Mouse (Mus musculus): ENCODE measurements around the gene Mettl1. TPM values are rescaled to one million over a fixed set of nuclear protein-coding genes. Genes with fewer than 3 reads are reported as not detected.

The Mettl1 gene
- polyA plus RNA-seq, 1 experiment = 14.0 TPM

DNA sequence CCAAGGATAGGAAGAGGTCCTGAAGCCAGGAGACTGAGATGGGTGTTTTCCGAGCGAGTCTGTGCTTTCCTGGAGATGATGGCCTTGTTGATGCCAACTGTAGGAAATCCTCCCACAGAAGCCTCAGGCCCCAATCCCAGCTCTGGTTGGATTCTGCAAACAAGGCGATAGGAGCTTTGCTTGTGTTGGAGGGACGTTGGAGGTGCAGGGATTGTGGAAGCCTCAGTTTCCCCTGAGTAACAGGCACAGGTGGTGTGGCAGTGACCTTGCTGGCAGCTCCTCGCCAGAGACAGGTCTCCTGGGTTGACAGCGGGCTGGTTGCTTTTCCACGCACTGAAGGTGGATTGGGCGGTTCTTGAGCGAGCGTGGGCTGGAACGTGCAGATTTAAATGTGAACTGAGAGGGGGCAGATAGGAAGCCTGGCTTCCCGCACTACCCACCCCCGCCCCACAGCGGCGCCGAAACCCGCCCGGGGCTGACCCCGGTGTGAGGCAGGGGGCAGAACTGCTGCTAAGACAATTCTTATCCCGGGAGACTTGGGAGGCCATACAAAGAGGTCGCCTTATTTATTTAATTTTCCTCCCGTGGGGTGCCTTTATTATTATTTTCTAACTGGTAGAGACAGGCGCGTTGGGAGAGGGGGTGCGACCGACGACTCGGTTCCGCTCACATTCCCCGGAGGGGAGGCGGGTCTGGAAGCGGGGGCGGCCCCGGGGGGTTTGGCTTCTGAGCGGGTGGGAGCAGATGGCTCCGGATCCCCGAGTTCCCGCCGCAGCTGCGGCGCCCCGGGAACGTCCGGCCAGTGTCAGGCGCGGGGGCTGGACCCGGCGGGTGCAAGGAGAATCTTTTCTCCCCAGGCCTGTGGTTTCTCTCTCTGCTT lies 39.9 kb downstream of the Mettl1 start:
- TF ChIP-seq POLR2A (IDR thresholded peaks at IDR 0.05; ENCODE audit: extremely low read depth, insufficient read depth, low read length) = peak; percentile 73
- TF ChIP-seq CTCF (IDR thresholded peaks at IDR 0.05; ENCODE audit: extremely low read depth, insufficient read depth, low read length) = no peak
- peak overlapping the region; percentile 48 for H3K4me3 ChIP-seq (ENCODE audit: insufficient read depth, low read length)
- H3K4me1 ChIP-seq (ENCODE audit: control insufficient read depth, insufficient read depth, low read length) = peaks cover 14% of the 10 kb centered on the region
- H3K27ac ChIP-seq (ENCODE audit: insufficient read depth, low read length) = peak overlapping the region; percentile 96

DNA sequence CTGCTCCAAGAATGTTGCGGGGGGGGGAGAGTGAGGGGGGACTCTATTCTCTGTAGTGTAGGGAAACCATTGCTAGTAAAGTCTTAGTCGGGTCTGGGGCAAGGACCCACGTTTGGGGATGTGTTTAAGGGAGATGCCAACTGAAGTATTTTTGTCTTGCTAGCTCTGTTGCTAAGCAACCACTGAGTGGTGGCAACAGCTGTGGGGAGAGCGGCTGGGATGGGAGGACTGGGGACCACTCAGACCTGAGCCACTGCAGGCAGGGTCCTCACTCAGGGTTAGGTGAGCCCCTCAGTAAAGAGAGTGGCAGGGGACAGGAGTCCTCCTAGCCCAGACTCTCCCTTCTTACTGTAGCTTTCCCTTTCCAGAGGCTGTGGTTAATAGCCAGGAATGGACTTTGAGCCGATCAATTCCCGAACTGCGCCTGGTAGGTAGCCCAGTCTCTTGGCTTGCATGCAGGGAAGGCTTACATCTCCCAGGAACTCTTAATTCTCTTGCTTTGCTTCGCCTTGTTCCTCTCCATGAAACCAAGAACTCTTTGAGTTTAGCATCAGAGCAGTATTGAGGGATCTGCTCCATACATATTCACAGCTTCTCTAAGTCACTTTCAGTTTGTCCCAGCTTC lies 40.9 kb downstream of the Mettl1 start:
- H3K4me3 ChIP-seq (ENCODE audit: insufficient read depth, low read length) = peak overlapping the region; percentile 48
- TF ChIP-seq POLR2A (IDR thresholded peaks at IDR 0.05; ENCODE audit: extremely low read depth, insufficient read depth, low read length) (no peak), CTCF (IDR thresholded peaks at IDR 0.05; ENCODE audit: extremely low read depth, insufficient read depth, low read length) (no peak)
- H3K27ac ChIP-seq (ENCODE audit: insufficient read depth, low read length) = peak overlapping the region; percentile 96
- H3K4me1 ChIP-seq (ENCODE audit: control insufficient read depth, insufficient read depth, low read length) = peaks cover 11% of the 10 kb centered on the region

DNA sequence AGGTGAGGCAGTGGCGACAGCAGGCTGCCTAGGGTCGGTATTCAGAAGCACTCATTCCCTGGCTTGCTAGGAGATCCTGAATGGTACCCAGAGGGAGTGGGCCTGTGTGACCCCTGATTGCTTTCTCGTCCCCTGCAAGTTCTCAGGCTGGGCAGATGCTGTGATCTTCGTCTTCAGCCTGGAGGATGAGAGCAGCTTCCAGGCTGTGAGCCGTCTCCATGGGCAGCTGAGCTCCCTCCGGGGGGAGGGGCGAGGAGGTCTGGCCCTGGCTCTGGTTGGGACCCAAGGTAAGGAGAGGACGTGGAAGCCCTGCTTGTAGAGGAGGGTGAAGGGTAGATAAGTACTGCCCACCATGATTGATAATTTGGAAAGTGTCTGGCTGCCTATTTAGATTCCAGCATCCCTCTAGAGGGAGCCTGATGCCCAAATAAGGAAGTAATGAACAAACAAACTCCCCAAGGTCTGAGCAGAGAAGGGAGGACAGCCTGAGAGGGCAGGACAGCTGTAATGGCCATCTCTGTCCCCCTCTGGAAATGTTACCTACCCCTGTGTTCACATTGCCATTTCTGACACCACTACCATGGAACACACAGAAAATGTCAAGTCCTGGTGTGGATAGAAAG lies 42.2 kb downstream of the Mettl1 start:
- H3K27ac ChIP-seq (ENCODE audit: insufficient read depth, low read length) = no peak overlapping the region
- H3K4me3 ChIP-seq (ENCODE audit: insufficient read depth, low read length) = peak overlapping the region; percentile 48; the same call in 1 of the 2 replicates

DNA sequence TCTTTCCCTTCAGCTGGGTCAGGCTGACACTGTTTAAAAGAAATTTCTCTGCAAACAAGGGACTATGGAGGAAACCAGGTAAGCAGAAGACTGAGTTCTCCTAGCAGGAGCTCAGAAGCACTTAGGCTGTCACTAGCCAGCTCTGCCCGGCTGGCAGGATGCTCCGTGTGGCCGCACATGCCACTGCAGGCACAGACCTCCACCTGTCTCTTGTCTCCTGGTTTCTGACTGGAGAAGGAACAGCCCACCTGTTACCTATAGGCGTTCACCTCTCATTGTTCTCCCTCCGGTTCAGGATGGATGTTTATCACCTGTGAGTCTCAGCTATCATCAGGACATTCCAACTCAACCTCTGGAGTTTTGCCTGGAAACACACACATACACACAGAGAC lies 42.7 kb downstream of the Mettl1 start:
- H3K4me3 ChIP-seq (ENCODE audit: insufficient read depth, low read length) = no peak overlapping the region
- TF ChIP-seq POLR2A (IDR thresholded peaks at IDR 0.05; ENCODE audit: extremely low read depth, insufficient read depth, low read length) (no peak), CTCF (IDR thresholded peaks at IDR 0.05; ENCODE audit: extremely low read depth, insufficient read depth, low read length) (no peak)
- no peak overlapping the region for H3K27ac ChIP-seq (ENCODE audit: insufficient read depth, low read length)
- H3K4me1 ChIP-seq (ENCODE audit: control insufficient read depth, insufficient read depth, low read length) = peaks cover 11% of the 10 kb centered on the region

More for the DNA sequence above, 42.2 kb downstream of the Mettl1 start:
- TF ChIP-seq POLR2A (IDR thresholded peaks at IDR 0.05; ENCODE audit: extremely low read depth, insufficient read depth, low read length) = no peak
- no peak for TF ChIP-seq CTCF (IDR thresholded peaks at IDR 0.05; ENCODE audit: extremely low read depth, insufficient read depth, low read length)
- H3K4me1 ChIP-seq (ENCODE audit: control insufficient read depth, insufficient read depth, low read length) = peaks cover 11% of the 10 kb centered on the region

DNA sequence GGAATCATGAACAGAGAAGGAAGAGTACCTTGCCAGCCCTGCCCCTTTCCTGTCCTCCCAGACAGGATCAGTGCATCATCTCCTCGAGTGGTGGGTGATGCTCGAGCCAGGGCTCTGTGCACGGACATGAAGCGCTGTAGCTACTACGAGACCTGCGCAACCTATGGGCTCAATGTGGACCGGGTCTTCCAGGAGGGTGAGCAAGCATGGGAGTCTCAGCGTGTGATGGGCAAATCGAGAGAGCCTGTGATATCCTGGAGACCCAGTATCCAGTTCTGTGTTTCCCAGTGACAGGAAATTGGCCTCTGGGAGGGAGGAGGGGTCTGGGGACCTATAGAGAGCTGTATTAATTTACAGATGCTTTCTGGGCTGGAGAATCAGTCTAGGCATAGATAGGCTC lies 43.8 kb downstream of the Mettl1 start:
- H3K4me3 ChIP-seq (ENCODE audit: insufficient read depth, low read length) = no peak overlapping the region
- H3K4me1 ChIP-seq (ENCODE audit: control insufficient read depth, insufficient read depth, low read length) = peaks cover 11% of the 10 kb centered on the region
- TF ChIP-seq POLR2A (IDR thresholded peaks at IDR 0.05; ENCODE audit: extremely low read depth, insufficient read depth, low read length) = no peak
- TF ChIP-seq CTCF (IDR thresholded peaks at IDR 0.05; ENCODE audit: extremely low read depth, insufficient read depth, low read length) = no peak
- H3K27ac ChIP-seq (ENCODE audit: insufficient read depth, low read length) = no peak overlapping the region

DNA sequence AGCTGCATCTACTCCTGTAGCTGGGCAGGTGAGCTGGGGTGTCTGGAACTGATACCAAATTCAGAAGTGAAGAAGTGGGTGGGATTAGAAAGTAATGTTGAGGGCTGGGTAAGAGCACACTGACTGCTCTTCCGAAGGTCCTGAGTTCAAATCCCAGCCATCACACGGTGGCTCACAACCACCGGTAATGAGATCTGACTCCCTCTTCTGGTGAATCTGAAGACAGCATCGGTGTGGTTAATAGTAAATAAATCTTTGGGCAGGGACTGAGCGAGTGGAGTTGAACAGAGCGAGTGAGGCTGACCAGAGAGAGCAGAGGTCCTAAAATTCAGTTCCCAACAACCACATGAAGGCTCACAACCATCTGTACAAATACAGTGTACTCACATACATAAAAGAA lies 44.4 kb downstream of the Mettl1 start:
- no peak for TF ChIP-seq CTCF (IDR thresholded peaks at IDR 0.05; ENCODE audit: extremely low read depth, insufficient read depth, low read length)
- TF ChIP-seq POLR2A (IDR thresholded peaks at IDR 0.05; ENCODE audit: extremely low read depth, insufficient read depth, low read length) = no peak
- H3K4me1 ChIP-seq (ENCODE audit: control insufficient read depth, insufficient read depth, low read length) = peaks cover 16% of the 10 kb centered on the region
- H3K27ac ChIP-seq (ENCODE audit: insufficient read depth, low read length) = no peak overlapping the region
- H3K4me3 ChIP-seq (ENCODE audit: insufficient read depth, low read length) = no peak overlapping the region

DNA sequence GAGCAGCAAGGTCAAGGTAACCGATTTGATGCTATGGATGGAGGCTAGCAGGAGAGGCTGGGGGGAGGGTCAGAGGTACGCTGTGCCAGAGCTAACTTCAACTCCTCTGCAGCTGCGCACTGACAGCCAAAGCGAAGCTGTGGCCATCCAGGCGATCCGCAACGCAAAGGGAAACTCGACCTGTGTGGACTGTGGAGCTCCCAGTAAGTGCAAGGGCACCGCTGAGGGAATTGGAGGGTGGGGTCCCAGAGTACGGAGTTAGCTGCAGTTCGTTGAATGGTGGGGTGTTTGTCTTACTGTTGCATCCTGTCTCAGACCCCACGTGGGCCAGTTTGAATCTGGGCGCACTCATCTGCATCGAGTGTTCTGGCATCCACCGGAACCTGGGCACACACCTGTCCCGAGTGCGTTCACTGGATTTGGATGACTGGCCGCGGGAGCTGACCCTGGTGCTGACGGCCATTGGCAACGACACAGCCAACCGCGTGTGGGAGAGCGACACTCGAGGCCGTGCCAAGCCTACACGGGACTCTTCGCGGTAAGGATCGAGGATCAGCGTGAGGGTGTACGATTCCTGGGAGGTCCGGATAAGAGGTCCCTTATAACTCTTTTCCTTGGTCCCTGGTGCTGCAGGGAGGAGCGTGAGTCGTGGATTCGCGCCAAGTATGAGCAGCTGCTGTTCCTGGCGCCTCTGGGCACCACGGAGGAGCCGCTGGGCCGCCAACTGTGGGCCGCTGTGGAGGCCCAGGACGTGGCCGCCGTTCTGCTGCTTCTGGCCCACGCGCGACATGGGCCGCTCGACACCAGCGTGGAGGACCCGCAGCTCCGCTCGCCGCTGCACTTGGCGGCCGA lies 49.6 kb downstream of the Mettl1 start:
- peaks cover 13% of the 10 kb centered on the region for H3K4me1 ChIP-seq (ENCODE audit: control insufficient read depth, insufficient read depth, low read length)
- TF ChIP-seq CTCF (IDR thresholded peaks at IDR 0.05; ENCODE audit: extremely low read depth, insufficient read depth, low read length) (no peak), POLR2A (IDR thresholded peaks at IDR 0.05; ENCODE audit: extremely low read depth, insufficient read depth, low read length) (no peak)
- peak overlapping the region; percentile 82 for H3K27ac ChIP-seq (ENCODE audit: insufficient read depth, low read length)
- peak overlapping the region; percentile 1; the same call in 1 of the 2 replicates for H3K4me3 ChIP-seq (ENCODE audit: insufficient read depth, low read length)

DNA sequence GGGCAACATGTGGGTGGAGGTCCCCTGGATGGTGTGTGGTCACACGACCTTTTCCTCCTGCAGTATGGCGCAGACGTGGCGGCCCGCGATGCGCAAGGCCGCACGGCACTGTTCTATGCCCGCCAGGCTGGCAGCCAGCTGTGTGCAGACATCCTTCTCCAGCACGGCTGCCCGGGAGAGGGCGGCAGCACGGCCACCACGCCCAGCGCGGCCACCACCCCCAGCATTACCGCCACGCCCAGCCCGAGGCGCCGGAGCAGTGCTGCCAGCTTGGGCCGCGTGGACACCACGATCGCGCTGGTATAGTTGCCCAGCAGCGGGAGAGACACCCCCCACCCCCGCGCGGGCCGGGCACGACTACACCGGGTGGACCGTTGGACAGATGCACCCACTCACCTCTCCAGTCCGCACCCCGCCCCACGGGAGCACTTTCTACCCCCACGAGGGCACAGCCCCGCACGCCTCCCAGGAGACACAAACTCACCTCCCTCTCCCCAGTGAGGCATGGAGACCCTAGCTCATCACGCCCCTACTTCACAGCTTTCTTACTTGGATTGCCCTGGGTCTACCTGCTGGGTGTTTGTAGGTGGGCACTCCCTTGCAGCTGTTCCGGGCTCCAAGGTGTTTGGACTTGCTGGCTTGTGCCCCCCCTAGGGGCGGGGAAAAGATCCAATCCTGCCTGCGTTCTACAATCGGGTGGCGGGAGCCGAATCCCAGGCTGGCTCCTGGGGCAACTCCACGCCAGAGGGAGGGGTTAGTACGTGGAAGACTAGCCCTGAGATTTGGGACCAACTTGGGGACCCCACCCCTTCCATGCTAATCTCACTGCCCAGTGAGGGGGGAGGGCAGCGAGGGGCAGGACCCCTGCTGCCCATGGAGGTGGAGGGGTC lies 50.5 kb downstream of the Mettl1 start:
- H3K27ac ChIP-seq (ENCODE audit: insufficient read depth, low read length) = peak overlapping the region; percentile 82
- H3K4me1 ChIP-seq (ENCODE audit: control insufficient read depth, insufficient read depth, low read length) = peaks cover 13% of the 10 kb centered on the region
- H3K4me3 ChIP-seq (ENCODE audit: insufficient read depth, low read length) = peak overlapping the region; percentile 1; the same call in 1 of the 2 replicates
- TF ChIP-seq POLR2A (IDR thresholded peaks at IDR 0.05; ENCODE audit: extremely low read depth, insufficient read depth, low read length) (no peak), CTCF (IDR thresholded peaks at IDR 0.05; ENCODE audit: extremely low read depth, insufficient read depth, low read length) (no peak)

Data from cortical plate, adult 2 months (tissue).